Mouse (Mus musculus): ENCODE measurements around the gene Siglece. TPM values are rescaled to one million over a fixed set of nuclear protein-coding genes. Genes with fewer than 3 reads are reported as not detected.
"Not testable (repeated sequence)": the region's sequence is repeated elsewhere in the genome, so short reads cannot be mapped to it uniquely, and the experiment has no call there.

Gene Siglece
- 135 and 136 TPM in 2 replicates for total RNA-seq (2017)

GRCm38 (mm10) chr7:43660002-43660401 is at the start of gene Siglece:
Gene Siglece, minus strand, starts transcription at chr7:43660161.
- 0 out of 2 replicates have a peak, but pooled peaks have one; percentile 34 for ATAC-seq (ENCODE audit: extremely low read depth, insufficient number of reproducible peaks, low FRiP score, poor library complexity, severe bottlenecking)

GRCm38 (mm10) chr7:43690118-43690517 is 30.2 kb upstream of the Siglece start, which contains the start of gene Klk14:
Gene Klk14, plus strand, starts transcription at chr7:43690418.
- no peak for ATAC-seq (ENCODE audit: extremely low read depth, insufficient number of reproducible peaks, low FRiP score, poor library complexity, severe bottlenecking)

- ATAC-seq (ENCODE audit: extremely low read depth, insufficient number of reproducible peaks, low FRiP score, poor library complexity, severe bottlenecking) = no peak
Measured at GRCm38 (mm10) chr7:43685088-43685487, 25.1 kb upstream of the Siglece start.

- ATAC-seq (ENCODE audit: extremely low read depth, insufficient number of reproducible peaks, low FRiP score, poor library complexity, severe bottlenecking) = not testable (repeated sequence)
Measured at GRCm38 (mm10) chr7:43682511-43682910, 22.6 kb upstream of the Siglece start.

- ATAC-seq (ENCODE audit: extremely low read depth, insufficient number of reproducible peaks, low FRiP score, poor library complexity, severe bottlenecking) = peak; percentile 69; the same call in 1 of the 2 replicates
Measured at GRCm38 (mm10) chr7:43680960-43681359, 21.0 kb upstream of the Siglece start.

- ATAC-seq (ENCODE audit: extremely low read depth, insufficient number of reproducible peaks, low FRiP score, poor library complexity, severe bottlenecking) = no peak
Measured at GRCm38 (mm10) chr7:43678517-43678916, 18.6 kb upstream of the Siglece start.

GRCm38 (mm10) chr7:43675091-43675490 is 15.1 kb upstream of the Siglece start:
- ATAC-seq (ENCODE audit: extremely low read depth, insufficient number of reproducible peaks, low FRiP score, poor library complexity, severe bottlenecking) = no peak

GRCm38 (mm10) chr7:43672581-43673260 is 12.8 kb upstream of the Siglece start:
- no peak for ATAC-seq (ENCODE audit: extremely low read depth, insufficient number of reproducible peaks, low FRiP score, poor library complexity, severe bottlenecking)

GRCm38 (mm10) chr7:43671809-43672580 is 12.0 kb upstream of the Siglece start, which contains the start of gene Ctu1:
Gene Ctu1, plus strand, starts transcription at chr7:43672016.
- ATAC-seq (ENCODE audit: extremely low read depth, insufficient number of reproducible peaks, low FRiP score, poor library complexity, severe bottlenecking) = peak; percentile 89

- no peak for ATAC-seq (ENCODE audit: extremely low read depth, insufficient number of reproducible peaks, low FRiP score, poor library complexity, severe bottlenecking)
Measured at GRCm38 (mm10) chr7:43671064-43671808, 11.3 kb upstream of the Siglece start.

- peak; percentile 55; the same call in 1 of the 2 replicates for ATAC-seq (ENCODE audit: extremely low read depth, insufficient number of reproducible peaks, low FRiP score, poor library complexity, severe bottlenecking)
Measured at GRCm38 (mm10) chr7:43668582-43668981, 8.6 kb upstream of the Siglece start.

GRCm38 (mm10) chr7:43667221-43667620 is 7.3 kb upstream of the Siglece start:
- not testable (repeated sequence) for ATAC-seq (ENCODE audit: extremely low read depth, insufficient number of reproducible peaks, low FRiP score, poor library complexity, severe bottlenecking)

GRCm38 (mm10) chr7:43662804-43663203 is 2.8 kb upstream of the Siglece start:
- ATAC-seq (ENCODE audit: extremely low read depth, insufficient number of reproducible peaks, low FRiP score, poor library complexity, severe bottlenecking) = no peak; the same call in 1 of the 2 replicates

GRCm38 (mm10) chr7:43656232-43656631 is 3.7 kb downstream of the Siglece start:
- ATAC-seq (ENCODE audit: extremely low read depth, insufficient number of reproducible peaks, low FRiP score, poor library complexity, severe bottlenecking) = no peak

GRCm38 (mm10) chr7:43654519-43654918 is 5.4 kb downstream of the Siglece start:
- ATAC-seq (ENCODE audit: extremely low read depth, insufficient number of reproducible peaks, low FRiP score, poor library complexity, severe bottlenecking) = peak; percentile 71

GRCm38 (mm10) chr7:43652683-43653082 is 7.3 kb downstream of the Siglece start:
- no peak for ATAC-seq (ENCODE audit: extremely low read depth, insufficient number of reproducible peaks, low FRiP score, poor library complexity, severe bottlenecking)

- no peak for ATAC-seq (ENCODE audit: extremely low read depth, insufficient number of reproducible peaks, low FRiP score, poor library complexity, severe bottlenecking)
Measured at GRCm38 (mm10) chr7:43643046-43643652, 16.8 kb downstream of the Siglece start.

- peak; percentile 80 for ATAC-seq (ENCODE audit: extremely low read depth, insufficient number of reproducible peaks, low FRiP score, poor library complexity, severe bottlenecking)
Measured at GRCm38 (mm10) chr7:43642587-43642986, 17.4 kb downstream of the Siglece start.

- peak; percentile 37; the same call in 1 of the 2 replicates for ATAC-seq (ENCODE audit: extremely low read depth, insufficient number of reproducible peaks, low FRiP score, poor library complexity, severe bottlenecking)
Measured at GRCm38 (mm10) chr7:43637118-43637517, 22.8 kb downstream of the Siglece start.

Data from neutrophil, adult 5-6 weeks (primary cell).